Mouse (Mus musculus): ENCODE measurements around the gene Ddx21. TPM values are rescaled to one million over a fixed set of nuclear protein-coding genes. Genes with fewer than 3 reads are reported as not detected.
A peak's percentile ranks its signal among the peaks of the same experiment; 100 is the strongest.

The Ddx21 gene
- polyA plus RNA-seq (2014; fragmentation: Nextera tagmentation; extraction: Ambion mirVana): 27.0 and 28.3 TPM in 2 replicates

GRCm38 (mm10) chr10:62602177-62603040, at the start of gene Ddx21:
Gene Ddx21, minus strand, starts transcription at chr10:62602281.
- Histone ChIP-seq H3K27me3 (ENCODE audit: control insufficient read depth, insufficient read depth, low read length) (no peaks in the 10 kb centered on the region), H3K4me1 (ENCODE audit: control insufficient read depth, insufficient read depth, low read length) (0 out of 2 replicates have a peak, but pooled peaks cover 5% of the 10 kb centered on the region), H3K4me2 (replicated peaks; ENCODE audit: low read depth, low read length) (peak within 1 kb of the TSS; percentile 96), H3K4me3 (ENCODE audit: low read depth, low read length) (peak within 1 kb of the TSS; percentile 89), H3K9ac (replicated peaks; ENCODE audit: low read depth, low read length) (peak within 1 kb of the TSS; percentile 60), H3K36me3 (ENCODE audit: control insufficient read depth, insufficient read depth, low read length) (peaks cover 12% of the 10 kb centered on the region; the same call in 1 of the 2 replicates), H3K9me3 (ENCODE audit: control insufficient read depth, low read depth, low read length) (no peaks in the 10 kb centered on the region), H3K27ac (ENCODE audit: low read length) (peak within 1 kb of the TSS; percentile 56)
- peak; percentile 97 for ATAC-seq (ENCODE audit: insufficient number of reproducible peaks, insufficient read depth, low FRiP score, low read depth)
- WGBS: 7% methylated on average over 53 of the region's 53 CpGs

- H3K4me2 ChIP-seq (replicated peaks; ENCODE audit: low read depth, low read length): peak within 1 kb of the TSS; percentile 71
- peaks cover 2% of the 10 kb centered on the region for H3K4me1 ChIP-seq (ENCODE audit: control insufficient read depth, insufficient read depth, low read length)
- H3K4me3 ChIP-seq (ENCODE audit: low read depth, low read length): peak within 1 kb of the TSS; percentile 93
- no peaks in the 10 kb centered on the region for H3K9me3 ChIP-seq (ENCODE audit: control insufficient read depth, low read depth, low read length)
- peak within 1 kb of the TSS; percentile 80 for H3K9ac ChIP-seq (replicated peaks; ENCODE audit: low read depth, low read length)
- H3K27ac ChIP-seq (ENCODE audit: low read length): peak within 1 kb of the TSS; percentile 92
- ATAC-seq (ENCODE audit: insufficient number of reproducible peaks, insufficient read depth, low FRiP score, low read depth): peak; percentile 100
- H3K36me3 ChIP-seq (ENCODE audit: control insufficient read depth, insufficient read depth, low read length): peaks cover 7% of the 10 kb centered on the region
- WGBS: under 1% methylated on average over 83 of the region's 89 CpGs
- no peaks in the 10 kb centered on the region for H3K27me3 ChIP-seq (ENCODE audit: control insufficient read depth, insufficient read depth, low read length)
These were observed 49.1 kb upstream of the Ddx21 start, which contains the start of gene Ddx50 for GRCm38 (mm10) chr10:62650881-62651810. Gene Ddx50, minus strand, starts transcription at chr10:62651218.

GRCm38 (mm10) chr10:62650358-62650782, 48.3 kb upstream of the Ddx21 start:
- ATAC-seq (ENCODE audit: insufficient number of reproducible peaks, insufficient read depth, low FRiP score, low read depth): no peak
- Histone ChIP-seq H3K4me1 (ENCODE audit: control insufficient read depth, insufficient read depth, low read length) (peaks cover 2% of the 10 kb centered on the region), H3K9ac (replicated peaks; ENCODE audit: low read depth, low read length) (peak overlapping the region; percentile 80), H3K4me3 (ENCODE audit: low read depth, low read length) (peak overlapping the region; percentile 93), H3K36me3 (ENCODE audit: control insufficient read depth, insufficient read depth, low read length) (peaks cover 11% of the 10 kb centered on the region), H3K27ac (ENCODE audit: low read length) (peak overlapping the region; percentile 92), H3K27me3 (ENCODE audit: control insufficient read depth, insufficient read depth, low read length) (no peaks in the 10 kb centered on the region), H3K4me2 (replicated peaks; ENCODE audit: low read depth, low read length) (peak overlapping the region; percentile 71), H3K9me3 (ENCODE audit: control insufficient read depth, low read depth, low read length) (no peaks in the 10 kb centered on the region)
- WGBS: under 1% methylated on average over 17 of the region's 17 CpGs

GRCm38 (mm10) chr10:62604161-62604560, 2.1 kb upstream of the Ddx21 start:
- Histone ChIP-seq H3K36me3 (ENCODE audit: control insufficient read depth, insufficient read depth, low read length) (no peaks in the 10 kb centered on the region), H3K4me2 (replicated peaks; ENCODE audit: low read depth, low read length) (no peak overlapping the region), H3K4me3 (ENCODE audit: low read depth, low read length) (no peak overlapping the region), H3K9ac (replicated peaks; ENCODE audit: low read depth, low read length) (no peak overlapping the region), H3K27ac (ENCODE audit: low read length) (no peak overlapping the region), H3K9me3 (ENCODE audit: control insufficient read depth, low read depth, low read length) (no peaks in the 10 kb centered on the region), H3K27me3 (ENCODE audit: control insufficient read depth, insufficient read depth, low read length) (no peaks in the 10 kb centered on the region), H3K4me1 (ENCODE audit: control insufficient read depth, insufficient read depth, low read length) (0 out of 2 replicates have a peak, but pooled peaks cover 5% of the 10 kb centered on the region)
- WGBS: 88% methylated on average over 3 of the region's 3 CpGs
- no peak for ATAC-seq (ENCODE audit: insufficient number of reproducible peaks, insufficient read depth, low FRiP score, low read depth)

- Histone ChIP-seq H3K27ac (ENCODE audit: low read length) (no peak overlapping the region), H3K4me2 (replicated peaks; ENCODE audit: low read depth, low read length) (no peak overlapping the region; the same call in 1 of the 2 replicates), H3K36me3 (ENCODE audit: control insufficient read depth, insufficient read depth, low read length) (peaks cover 2% of the 10 kb centered on the region; the same call in 1 of the 2 replicates), H3K9me3 (ENCODE audit: control insufficient read depth, low read depth, low read length) (no peaks in the 10 kb centered on the region), H3K4me1 (ENCODE audit: control insufficient read depth, insufficient read depth, low read length) (0 out of 2 replicates have a peak, but pooled peaks cover 5% of the 10 kb centered on the region), H3K9ac (replicated peaks; ENCODE audit: low read depth, low read length) (0 out of 2 replicates have a peak overlapping the region, but pooled peaks have one; percentile 30), H3K27me3 (ENCODE audit: control insufficient read depth, insufficient read depth, low read length) (no peaks in the 10 kb centered on the region), H3K4me3 (ENCODE audit: low read depth, low read length) (no peak overlapping the region)
- no peak for ATAC-seq (ENCODE audit: insufficient number of reproducible peaks, insufficient read depth, low FRiP score, low read depth)
- WGBS: 80% methylated on average over 12 of the region's 12 CpGs
These were observed 1.4 kb upstream of the Ddx21 start for GRCm38 (mm10) chr10:62603233-62604030.

GRCm38 (mm10) chr10:62601833-62602176, 276 bp downstream of the Ddx21 start:
- Histone ChIP-seq H3K9me3 (ENCODE audit: control insufficient read depth, low read depth, low read length) (no peaks in the 10 kb centered on the region), H3K36me3 (ENCODE audit: control insufficient read depth, insufficient read depth, low read length) (peaks cover 15% of the 10 kb centered on the region; the same call in 1 of the 2 replicates), H3K9ac (replicated peaks; ENCODE audit: low read depth, low read length) (peak overlapping the region; percentile 60), H3K4me3 (ENCODE audit: low read depth, low read length) (peak overlapping the region; percentile 89), H3K4me1 (ENCODE audit: control insufficient read depth, insufficient read depth, low read length) (0 out of 2 replicates have a peak, but pooled peaks cover 5% of the 10 kb centered on the region), H3K27me3 (ENCODE audit: control insufficient read depth, insufficient read depth, low read length) (no peaks in the 10 kb centered on the region), H3K27ac (ENCODE audit: low read length) (peak overlapping the region; percentile 56), H3K4me2 (replicated peaks; ENCODE audit: low read depth, low read length) (peak overlapping the region; percentile 96)
- ATAC-seq (ENCODE audit: insufficient number of reproducible peaks, insufficient read depth, low FRiP score, low read depth): peak; percentile 80
- WGBS: under 1% methylated on average over 23 of the region's 23 CpGs

GRCm38 (mm10) chr10:62601053-62601791, 859 bp downstream of the Ddx21 start:
- 0 out of 2 replicates have a peak, but pooled peaks cover 5% of the 10 kb centered on the region for H3K4me1 ChIP-seq (ENCODE audit: control insufficient read depth, insufficient read depth, low read length)
- peak overlapping the region; percentile 60 for H3K9ac ChIP-seq (replicated peaks; ENCODE audit: low read depth, low read length)
- no peaks in the 10 kb centered on the region for H3K9me3 ChIP-seq (ENCODE audit: control insufficient read depth, low read depth, low read length)
- ATAC-seq (ENCODE audit: insufficient number of reproducible peaks, insufficient read depth, low FRiP score, low read depth): no peak
- WGBS: 10% methylated on average over 20 of the region's 20 CpGs
- H3K27ac ChIP-seq (ENCODE audit: low read length): no peak overlapping the region
- H3K36me3 ChIP-seq (ENCODE audit: control insufficient read depth, insufficient read depth, low read length): peaks cover 15% of the 10 kb centered on the region; the same call in 1 of the 2 replicates
- peak overlapping the region; percentile 89 for H3K4me3 ChIP-seq (ENCODE audit: low read depth, low read length)
- no peaks in the 10 kb centered on the region for H3K27me3 ChIP-seq (ENCODE audit: control insufficient read depth, insufficient read depth, low read length)
- peak overlapping the region; percentile 96 for H3K4me2 ChIP-seq (replicated peaks; ENCODE audit: low read depth, low read length)

All from stomach, embryonic 14.5 days (tissue).